Mouse (Mus musculus): ENCODE results near the gene Cypt15.
"Not testable (repeated sequence)": the region's sequence is repeated elsewhere in the genome, so short reads cannot be mapped to it uniquely, and the experiment has no call there.

Cypt15 gene

GRCm38 (mm10) chrX:39345967-39346366, at the start of gene Cypt15:
Cypt15 (plus strand) TSS chrX:39346267.
- not testable (repeated sequence) for DNase-seq (ENCODE audit: low spot score)

GRCm38 (mm10) chrX:39370932-39371331, 24.9 kb downstream of the Cypt15 start:
- DNase-seq (ENCODE audit: low spot score) = no peak

- DNase-seq (ENCODE audit: low spot score) = no peak
These were observed 32.8 kb downstream of the Cypt15 start for GRCm38 (mm10) chrX:39378830-39379229.

GRCm38 (mm10) chrX:39383806-39384205, 37.7 kb downstream of the Cypt15 start:
- no peak for DNase-seq (ENCODE audit: low spot score)

All from testis, postnatal 10 days (tissue).